Mouse (Mus musculus) G1E (cell line): Measurements from ENCODE around the gene Opn3.

ENCODE experiments used
- CTCF ChIP-seq: IDR thresholded peaks from 2 replicates; pipeline ENCODE4 v1.5.1; 2012; ENCODE audit warnings: low read depth, low read length, inconsistent platforms, mixed read lengths
- TAL1 ChIP-seq: conservative IDR thresholded peaks from 2 replicates; pipeline ENCODE4 v1.6.1; 2012; ENCODE audit warnings: low read depth, low read length, inconsistent platforms, mixed read lengths

DNA sequence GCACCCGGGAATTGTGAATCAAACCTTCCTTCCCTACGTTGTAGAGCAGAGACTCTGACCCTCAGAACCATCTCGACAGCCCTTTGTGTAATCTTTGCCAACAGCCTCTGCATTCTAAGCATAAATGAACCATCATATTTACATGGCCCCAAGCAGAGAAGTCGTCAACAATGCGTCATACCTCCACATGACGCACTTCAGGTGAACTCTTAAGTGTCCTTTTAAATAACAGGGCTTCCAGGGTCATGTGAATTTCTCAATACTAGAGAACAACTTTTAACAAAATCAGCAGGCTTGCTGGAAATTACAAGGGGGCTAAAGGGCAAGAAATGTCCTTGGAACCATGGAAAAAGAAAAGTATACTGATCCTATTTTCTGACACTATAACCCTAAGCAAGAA lies 68.9 kb downstream of the Opn3 start:
- TF ChIP-seq CTCF: no peak
- no peak for TF ChIP-seq TAL1
